Mouse (Mus musculus) ZHBTc4 (cell line): Measurements from ENCODE around the gene Akr1b8.
"Not testable (repeated sequence)": the region's sequence is repeated elsewhere in the genome, so short reads cannot be mapped to it uniquely, and the experiment has no call there.

Experiments
- DNase-seq: peaks from one replicate; pipeline ENCODE4 v3.0.0-alpha.2; 2011; ENCODE audit warnings: low read depth, low spot score

Akr1b8 gene

GRCm38 (mm10) chr6:34346096-34346898, 7.6 kb upstream of the Akr1b8 start:
- peak; percentile 92 for DNase-seq

GRCm38 (mm10) chr6:34350037-34350699, 3.8 kb upstream of the Akr1b8 start:
- DNase-seq, result no peak

- DNase-seq, result not testable (repeated sequence)
These were observed 2.4 kb upstream of the Akr1b8 start for GRCm38 (mm10) chr6:34351481-34351880.

GRCm38 (mm10) chr6:34352401-34352800, 1.5 kb upstream of the Akr1b8 start:
- no peak for DNase-seq

GRCm38 (mm10) chr6:34354354-34355348, 732 bp downstream of the Akr1b8 start:
- no peak for DNase-seq

- DNase-seq, result peak; percentile 33
These were observed 1.4 kb downstream of the Akr1b8 start for GRCm38 (mm10) chr6:34355349-34355747.

GRCm38 (mm10) chr6:34355841-34356240, 1.9 kb downstream of the Akr1b8 start:
- no peak for DNase-seq

- DNase-seq, result no peak
These were observed 10.6 kb downstream of the Akr1b8 start for GRCm38 (mm10) chr6:34364217-34365136.

GRCm38 (mm10) chr6:34367998-34368397, 14.1 kb downstream of the Akr1b8 start:
- DNase-seq, result no peak

- no peak for DNase-seq
These were observed 16.2 kb downstream of the Akr1b8 start for GRCm38 (mm10) chr6:34370081-34370480.

GRCm38 (mm10) chr6:34371700-34372351, 17.9 kb downstream of the Akr1b8 start:
- DNase-seq, result peak; percentile 90

- no peak for DNase-seq
These were observed 19.9 kb downstream of the Akr1b8 start for GRCm38 (mm10) chr6:34373841-34374240.

GRCm38 (mm10) chr6:34375888-34376287, 22.0 kb downstream of the Akr1b8 start:
- DNase-seq, result not testable (repeated sequence)

- DNase-seq, result no peak
These were observed 29.5 kb downstream of the Akr1b8 start for GRCm38 (mm10) chr6:34383401-34383800.

GRCm38 (mm10) chr6:34384110-34384661, 30.3 kb downstream of the Akr1b8 start, which contains the start of gene Akr1b10:
Gene Akr1b10 (plus strand): TSS chr6:34384218.
- DNase-seq, result peak; percentile 77

GRCm38 (mm10) chr6:34384701-34385370, 30.9 kb downstream of the Akr1b8 start:
- DNase-seq, result peak; percentile 48

GRCm38 (mm10) chr6:34388420-34389156, 34.7 kb downstream of the Akr1b8 start:
- DNase-seq, result no peak

- no peak for DNase-seq
These were observed 42.0 kb downstream of the Akr1b8 start for GRCm38 (mm10) chr6:34395897-34396296.
